Mouse (Mus musculus): ENCODE data around the gene Gypa. TPM values are rescaled to one million over a fixed set of nuclear protein-coding genes. Genes with fewer than 3 reads are reported as not detected.

Gene Gypa
- total and polyA plus RNA-seq, 2 experiments from 2014 or later: 0.37 to 1.7 TPM

- Histone ChIP-seq H3K36me3 (ENCODE audit: insufficient read depth, low read length) (no peaks in the 10 kb centered on the region), H3K4me1 (ENCODE audit: insufficient read depth, low read length) (no peaks in the 10 kb centered on the region), H3K4me2 (ENCODE audit: low read depth, low read length, poor library complexity, severe bottlenecking) (no peak overlapping the region), H3K9ac (replicated peaks; ENCODE audit: low read length, poor library complexity, severe bottlenecking) (no peak overlapping the region), H3K9me3 (ENCODE audit: low read length) (no peaks in the 10 kb centered on the region), H3K27ac (ENCODE audit: low read depth, low read length) (no peak overlapping the region), H3K27me3 (ENCODE audit: insufficient read depth, low read length) (no peaks in the 10 kb centered on the region), H3K4me3 (ENCODE audit: low read depth, low read length) (no peak overlapping the region)
- DNase-seq (ENCODE audit: low spot score) (no peak), ATAC-seq (ENCODE audit: low FRiP score) (no peak)
- no peak for TF ChIP-seq CTCF (IDR thresholded peaks at IDR 0.05)
- WGBS: 89% methylated on average over 3 of the region's 3 CpGs
Observed at GRCm38 (mm10) chr8:80500773-80501172, 7.2 kb downstream of the Gypa start.

DNA sequence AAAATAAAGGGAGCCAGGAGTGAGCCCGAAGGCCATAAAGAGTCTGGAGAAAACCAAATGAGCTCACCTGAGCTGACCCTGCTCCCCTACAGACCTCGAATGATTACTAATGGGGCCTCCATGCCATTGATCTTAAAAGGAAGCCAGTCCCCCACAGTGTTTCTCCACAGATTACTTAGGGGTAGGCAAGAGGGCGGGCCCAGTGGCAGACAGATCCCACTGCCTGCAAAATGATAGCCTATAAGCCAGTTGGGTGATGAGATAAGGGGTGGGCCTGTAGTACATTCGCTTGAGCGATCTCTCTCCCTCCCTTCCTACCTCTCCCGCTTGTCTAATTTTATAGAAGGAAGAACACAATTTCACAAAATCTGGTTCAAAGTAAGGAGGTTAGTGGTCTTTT is 7.7 kb downstream of the Gypa start:
- Histone ChIP-seq H3K9me3 (ENCODE audit: low read length) (no peaks in the 10 kb centered on the region), H3K9ac (replicated peaks; ENCODE audit: low read length, poor library complexity, severe bottlenecking) (no peak overlapping the region), H3K27ac (ENCODE audit: low read depth, low read length) (no peak overlapping the region), H3K4me3 (ENCODE audit: low read depth, low read length) (no peak overlapping the region), H3K4me1 (ENCODE audit: insufficient read depth, low read length) (no peaks in the 10 kb centered on the region), H3K36me3 (ENCODE audit: insufficient read depth, low read length) (no peaks in the 10 kb centered on the region), H3K27me3 (ENCODE audit: insufficient read depth, low read length) (no peaks in the 10 kb centered on the region), H3K4me2 (ENCODE audit: low read depth, low read length, poor library complexity, severe bottlenecking) (no peak overlapping the region)
- DNase-seq (ENCODE audit: low spot score) (no peak), ATAC-seq (ENCODE audit: low FRiP score) (no peak)
- 85% methylated on average over 6 of the region's 6 CpGs for WGBS
- no peak for TF ChIP-seq CTCF (IDR thresholded peaks at IDR 0.05)

DNA sequence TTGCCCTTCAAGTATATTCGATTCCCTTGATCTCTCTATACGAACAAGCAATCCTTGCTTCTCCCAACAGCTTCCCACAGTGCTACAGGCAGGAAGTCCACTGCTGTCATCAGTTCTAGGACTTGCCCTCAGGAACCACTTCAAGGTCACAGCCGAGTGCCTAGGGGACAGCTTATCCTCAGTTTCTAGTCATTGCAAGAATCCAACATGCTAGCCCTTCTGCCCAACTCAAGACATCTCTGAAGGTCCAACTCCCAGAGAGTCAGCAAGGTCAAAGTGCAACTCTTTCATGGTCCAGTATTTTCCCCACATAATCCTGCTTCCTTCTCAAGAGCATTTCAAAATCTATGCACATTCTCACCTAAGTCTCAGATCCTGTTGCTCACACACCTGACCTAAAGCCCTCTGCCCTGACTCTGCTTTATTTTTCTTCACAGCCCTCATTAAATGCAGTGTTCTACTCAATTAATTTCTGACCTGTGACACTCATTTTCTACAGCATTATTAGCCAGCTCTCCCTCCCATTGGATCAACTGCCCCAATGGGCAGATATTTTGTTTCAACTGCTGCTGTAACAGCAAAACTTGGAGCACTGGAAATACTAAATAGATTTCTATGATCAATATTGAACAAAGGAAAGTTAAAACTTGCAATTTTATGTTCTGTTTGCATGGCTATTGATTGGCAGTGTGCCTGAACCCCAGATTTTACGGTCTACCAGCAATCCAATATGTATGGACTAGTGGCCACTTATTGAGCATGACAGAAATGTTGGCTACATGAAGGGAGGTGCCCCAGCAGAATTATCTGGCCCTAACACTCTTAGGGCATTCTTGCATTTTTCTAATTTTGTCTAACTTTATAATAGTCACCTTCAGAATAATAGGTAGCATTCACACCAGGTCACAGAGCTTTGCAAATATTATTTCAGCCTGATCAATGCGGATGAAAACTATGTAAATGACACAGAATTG is 33.1 kb downstream of the Gypa start:
- WGBS: 92% methylated on average over 5 of the region's 5 CpGs
- no peak for DNase-seq (ENCODE audit: low spot score)
- no peak overlapping the region for H3K4me2 ChIP-seq (ENCODE audit: low read depth, low read length, poor library complexity, severe bottlenecking)

GRCm38 (mm10) chr8:80541836-80542235 is 48.3 kb downstream of the Gypa start:
- Histone ChIP-seq H3K27ac (ENCODE audit: low read depth, low read length) (no peak overlapping the region), H3K4me3 (ENCODE audit: low read depth, low read length) (no peak overlapping the region), H3K4me2 (ENCODE audit: low read depth, low read length, poor library complexity, severe bottlenecking) (no peak overlapping the region), H3K36me3 (ENCODE audit: insufficient read depth, low read length) (no peaks in the 10 kb centered on the region), H3K9ac (replicated peaks; ENCODE audit: low read length, poor library complexity, severe bottlenecking) (no peak overlapping the region), H3K9me3 (ENCODE audit: low read length) (no peaks in the 10 kb centered on the region), H3K27me3 (ENCODE audit: insufficient read depth, low read length) (no peaks in the 10 kb centered on the region), H3K4me1 (ENCODE audit: insufficient read depth, low read length) (no peaks in the 10 kb centered on the region)
- DNase-seq (ENCODE audit: low spot score): peak; percentile 61
- TF ChIP-seq CTCF (IDR thresholded peaks at IDR 0.05): no peak
- WGBS: 92% methylated on average over 3 of the region's 3 CpGs
- ATAC-seq (ENCODE audit: low FRiP score): no peak

More for the DNA sequence above, 33.1 kb downstream of the Gypa start:
- Histone ChIP-seq H3K27ac (ENCODE audit: low read depth, low read length) (no peak overlapping the region), H3K27me3 (ENCODE audit: insufficient read depth, low read length) (no peaks in the 10 kb centered on the region), H3K36me3 (ENCODE audit: insufficient read depth, low read length) (no peaks in the 10 kb centered on the region), H3K4me3 (ENCODE audit: low read depth, low read length) (no peak overlapping the region), H3K9ac (replicated peaks; ENCODE audit: low read length, poor library complexity, severe bottlenecking) (no peak overlapping the region), H3K4me1 (ENCODE audit: insufficient read depth, low read length) (no peaks in the 10 kb centered on the region), H3K9me3 (ENCODE audit: low read length) (no peaks in the 10 kb centered on the region)
- no peak for TF ChIP-seq CTCF (IDR thresholded peaks at IDR 0.05)
- ATAC-seq (ENCODE audit: low FRiP score): no peak

DNA sequence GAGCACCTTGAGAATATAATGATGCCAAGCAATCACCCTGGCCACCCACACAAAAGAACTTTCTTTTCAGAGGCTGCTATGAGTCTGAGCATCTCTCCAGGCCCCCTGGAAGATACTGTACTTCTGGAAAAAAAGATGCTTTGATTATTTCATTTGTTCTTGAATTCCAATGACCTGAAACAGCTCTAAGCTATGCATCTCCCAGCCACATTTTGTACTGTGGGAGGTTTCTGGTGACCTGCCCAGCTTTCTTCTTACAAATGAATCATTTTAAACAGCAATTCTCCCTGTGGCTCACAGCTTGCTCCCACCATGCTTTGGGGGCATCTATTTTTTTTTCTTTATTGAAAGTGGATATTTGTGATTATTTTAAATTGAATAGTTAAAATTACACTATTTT is 56.9 kb downstream of the Gypa start:
- Histone ChIP-seq H3K4me1 (ENCODE audit: insufficient read depth, low read length) (no peaks in the 10 kb centered on the region), H3K9ac (replicated peaks; ENCODE audit: low read length, poor library complexity, severe bottlenecking) (no peak overlapping the region), H3K4me2 (ENCODE audit: low read depth, low read length, poor library complexity, severe bottlenecking) (no peak overlapping the region), H3K27ac (ENCODE audit: low read depth, low read length) (no peak overlapping the region), H3K27me3 (ENCODE audit: insufficient read depth, low read length) (no peaks in the 10 kb centered on the region), H3K9me3 (ENCODE audit: low read length) (no peaks in the 10 kb centered on the region), H3K4me3 (ENCODE audit: low read depth, low read length) (no peak overlapping the region), H3K36me3 (ENCODE audit: insufficient read depth, low read length) (no peaks in the 10 kb centered on the region)
- ATAC-seq (ENCODE audit: low FRiP score): no peak
- no peak for TF ChIP-seq CTCF (IDR thresholded peaks at IDR 0.05)
- DNase-seq (ENCODE audit: low spot score): no peak

DNA sequence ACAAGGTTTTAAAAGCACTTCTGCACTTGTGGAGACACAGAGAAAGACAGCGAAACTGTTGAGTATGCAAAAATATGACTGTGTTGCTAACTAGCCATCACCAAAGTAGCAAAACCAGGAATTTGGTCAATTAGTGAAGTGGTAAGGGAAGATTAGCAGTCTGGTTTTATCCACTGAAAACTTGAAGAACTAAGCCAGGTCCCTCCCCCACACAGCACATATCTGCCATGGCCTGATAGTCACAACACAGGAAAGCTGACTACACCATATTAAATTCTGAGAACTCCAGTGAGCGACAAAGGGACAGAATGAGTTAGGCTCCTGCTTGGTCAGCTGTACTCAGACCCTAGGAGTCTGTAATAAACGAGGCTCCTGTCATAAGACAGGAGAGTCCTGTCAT is 57.7 kb downstream of the Gypa start:
- H3K9ac ChIP-seq (replicated peaks; ENCODE audit: low read length, poor library complexity, severe bottlenecking): no peak overlapping the region
- H3K4me1 ChIP-seq (ENCODE audit: insufficient read depth, low read length): no peaks in the 10 kb centered on the region
- 51% methylated on average over 3 of the region's 3 CpGs for WGBS
- H3K27ac ChIP-seq (ENCODE audit: low read depth, low read length): no peak overlapping the region
- DNase-seq (ENCODE audit: low spot score): no peak
- no peaks in the 10 kb centered on the region for H3K27me3 ChIP-seq (ENCODE audit: insufficient read depth, low read length)
- H3K9me3 ChIP-seq (ENCODE audit: low read length): no peaks in the 10 kb centered on the region
- no peak for ATAC-seq (ENCODE audit: low FRiP score)
- H3K36me3 ChIP-seq (ENCODE audit: insufficient read depth, low read length): no peaks in the 10 kb centered on the region
- H3K4me2 ChIP-seq (ENCODE audit: low read depth, low read length, poor library complexity, severe bottlenecking): no peak overlapping the region
- no peak overlapping the region for H3K4me3 ChIP-seq (ENCODE audit: low read depth, low read length)
- no peak for TF ChIP-seq CTCF (IDR thresholded peaks at IDR 0.05)

Data from midbrain, postnatal 0 days (tissue).